Mouse (Mus musculus): ENCODE data around the gene Rhbdl1.

Rhbdl1 gene

GRCm38 (mm10) chr17:25794998-25795397, 42.1 kb downstream of the Rhbdl1 start:
- DNase-seq (ENCODE audit: low spot score in 2 of 2) = no peak

- DNase-seq (ENCODE audit: low spot score in 2 of 2) = no peak
Observed at GRCm38 (mm10) chr17:25794197-25794596, 42.9 kb downstream of the Rhbdl1 start.

- DNase-seq (ENCODE audit: low spot score in 2 of 2) = peak; percentile 81 to 89
Observed at GRCm38 (mm10) chr17:25792615-25793014, 44.5 kb downstream of the Rhbdl1 start, which contains the start of gene Fam173a. Gene Fam173a, minus strand, starts transcription at chr17:25792901.

GRCm38 (mm10) chr17:25791843-25792527, 45.1 kb downstream of the Rhbdl1 start:
- DNase-seq (ENCODE audit: low spot score in 2 of 2) = peak; percentile 82 to 83

- no peak for DNase-seq (ENCODE audit: low spot score in 2 of 2)
Observed at GRCm38 (mm10) chr17:25791320-25791842, 45.7 kb downstream of the Rhbdl1 start.

- no peak for DNase-seq (ENCODE audit: low spot score in 2 of 2)
Observed at GRCm38 (mm10) chr17:25786781-25787504, 50.2 kb downstream of the Rhbdl1 start.

GRCm38 (mm10) chr17:25786280-25786679, 50.8 kb downstream of the Rhbdl1 start, which contains the start of gene Ccdc78:
Gene Ccdc78, plus strand, starts transcription at chr17:25786580.
- DNase-seq (ENCODE audit: low spot score in 2 of 2) = no peak

GRCm38 (mm10) chr17:25785281-25785745, 51.8 kb downstream of the Rhbdl1 start, which contains the start of gene Haghl:
Gene Haghl, minus strand, starts transcription at chr17:25785673.
- peak; percentile 95 to 97 for DNase-seq (ENCODE audit: low spot score in 2 of 2)

Measured in heart, adult 9 months (tissue).